Mouse (Mus musculus): ENCODE measurements around the gene Scn2a.
A peak's percentile ranks its signal among the peaks of the same experiment; 100 is the strongest.
"Not testable (repeated sequence)": the region's sequence is repeated elsewhere in the genome, so short reads cannot be mapped to it uniquely, and the experiment has no call there.

The Scn2a gene

DNA sequence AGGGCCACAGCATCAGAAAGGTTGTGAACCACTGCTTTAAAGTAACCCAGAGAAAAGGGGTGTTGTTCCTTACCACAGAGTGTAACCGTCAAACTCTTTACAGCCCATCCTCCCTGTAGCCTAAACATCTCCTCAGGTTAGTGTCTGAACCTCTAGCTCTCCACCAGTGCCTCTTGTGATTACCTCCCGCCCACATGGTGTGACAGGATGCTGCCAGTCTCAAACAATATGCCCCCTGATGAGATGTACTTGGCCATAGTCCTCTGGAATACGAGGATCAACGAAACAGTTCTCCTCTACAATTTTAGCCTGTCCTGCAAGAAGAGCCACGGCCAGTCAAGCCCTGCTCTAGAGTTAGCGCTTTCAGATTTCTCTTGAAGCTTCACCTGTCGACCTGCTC is 74.5 kb downstream of the Scn2a start:
- no peak for DNase-seq (ENCODE audit: extremely low read depth, insufficient read length, low spot score)

- no peak for DNase-seq (ENCODE audit: extremely low read depth, insufficient read length, low spot score)
Observed at GRCm38 (mm10) chr2:65700246-65700645, 79.7 kb downstream of the Scn2a start.

- DNase-seq (ENCODE audit: extremely low read depth, insufficient read length, low spot score) = no peak
Observed at GRCm38 (mm10) chr2:65701175-65701574, 80.6 kb downstream of the Scn2a start.

GRCm38 (mm10) chr2:65722219-65722800 is 101.7 kb downstream of the Scn2a start:
- DNase-seq (ENCODE audit: extremely low read depth, insufficient read length, low spot score) = no peak

DNA sequence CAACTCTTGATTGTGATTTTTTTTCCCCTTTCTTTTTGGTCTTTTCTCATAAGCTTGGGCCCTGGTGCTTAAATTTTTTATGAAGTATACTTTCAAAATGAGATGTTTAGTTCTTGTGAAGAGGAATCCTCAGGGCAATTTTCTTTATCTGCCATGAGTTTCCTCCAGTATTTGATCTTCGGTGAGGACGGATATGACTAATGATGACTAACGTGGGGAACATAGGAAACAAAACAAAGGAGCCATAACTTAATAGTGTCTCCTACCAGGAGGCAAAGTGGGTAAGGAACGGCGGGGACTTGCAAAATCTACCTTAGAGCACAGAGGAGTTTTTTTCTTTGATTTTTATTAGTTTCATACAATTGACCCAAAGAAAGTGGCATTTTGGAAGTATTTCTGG is 124.8 kb downstream of the Scn2a start:
- DNase-seq (ENCODE audit: extremely low read depth, insufficient read length, low spot score) = peak; percentile 48

GRCm38 (mm10) chr2:65782442-65782841 is 161.9 kb downstream of the Scn2a start:
- no peak for DNase-seq (ENCODE audit: extremely low read depth, insufficient read length, low spot score)

DNA sequence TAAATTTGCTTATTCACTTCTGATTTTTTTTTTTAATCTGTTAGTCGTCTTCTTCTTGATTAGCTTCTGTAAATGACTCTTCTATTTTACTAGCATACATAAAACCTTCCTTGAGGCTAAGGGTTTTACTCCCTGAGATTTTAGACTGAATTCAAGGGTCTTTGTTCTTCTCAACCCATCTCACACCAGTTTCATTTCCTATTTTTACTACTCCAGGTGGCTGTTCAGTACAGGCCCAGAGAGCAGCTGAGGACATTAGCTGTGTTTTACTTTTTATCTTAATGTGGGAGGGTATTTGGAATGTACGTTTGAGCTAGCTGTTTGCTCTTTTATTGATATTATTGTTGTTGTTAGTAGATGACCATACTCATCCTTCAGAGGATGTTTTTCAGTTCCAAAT is 162.8 kb downstream of the Scn2a start:
- no peak for DNase-seq (ENCODE audit: extremely low read depth, insufficient read length, low spot score)

DNA sequence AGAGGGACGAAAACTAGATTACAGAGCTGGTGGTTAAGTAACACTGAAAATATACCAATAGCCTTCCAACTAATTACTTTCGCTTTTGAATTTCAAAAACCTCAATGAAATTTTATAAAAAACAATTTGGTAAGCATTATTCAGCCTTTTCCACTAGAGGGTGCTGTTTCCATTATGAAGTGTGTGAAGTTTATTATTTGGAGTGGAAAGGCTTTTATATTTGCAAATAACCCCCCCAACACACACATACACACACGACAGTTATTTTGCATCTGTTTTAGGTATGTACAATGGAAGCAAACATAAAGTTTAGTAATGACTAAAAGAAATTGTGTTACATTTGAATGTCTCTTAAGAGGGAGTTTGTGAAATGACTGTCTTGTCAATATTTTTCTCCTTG is 171.9 kb downstream of the Scn2a start:
- peak; percentile 22 for DNase-seq (ENCODE audit: extremely low read depth, insufficient read length, low spot score)

GRCm38 (mm10) chr2:65793593-65793992 is 173.0 kb downstream of the Scn2a start:
- DNase-seq (ENCODE audit: extremely low read depth, insufficient read length, low spot score) = peak; percentile 15

- DNase-seq (ENCODE audit: extremely low read depth, insufficient read length, low spot score) = no peak
Observed at GRCm38 (mm10) chr2:65801054-65801709, 180.6 kb downstream of the Scn2a start.

GRCm38 (mm10) chr2:65806556-65806955 is 186.0 kb downstream of the Scn2a start:
- DNase-seq (ENCODE audit: extremely low read depth, insufficient read length, low spot score) = no peak

DNA sequence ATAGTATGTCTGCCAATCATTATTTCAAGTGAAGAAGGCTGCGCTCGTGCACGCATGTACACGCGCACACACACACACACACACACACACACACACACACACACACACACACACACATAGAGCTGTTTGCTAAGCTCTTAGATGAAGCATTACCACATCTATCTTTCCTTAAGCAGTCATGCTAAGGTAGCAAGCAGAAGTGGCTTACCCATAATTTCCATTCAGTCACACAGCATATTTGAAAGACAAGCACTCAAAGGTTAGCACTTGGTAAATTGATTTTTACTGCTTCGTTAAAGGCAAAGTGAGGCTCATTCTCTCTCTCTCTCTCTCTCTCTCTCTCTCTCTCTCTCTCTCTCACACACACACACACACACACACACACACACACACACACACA is 190.6 kb downstream of the Scn2a start:
- DNase-seq (ENCODE audit: extremely low read depth, insufficient read length, low spot score) = not testable (repeated sequence)
